Mouse (Mus musculus) hindbrain, embryonic 13.5 days (tissue): Measurements from ENCODE around the gene BC004004. TPM values are rescaled to one million over a fixed set of nuclear protein-coding genes. Genes with fewer than 3 reads are reported as not detected.

Experiments
- ATAC-seq: fragments of 200-750 bp; cut with Nextera tagmentation; 2 replicates; pipeline ENCODE4 v1.8.0; 2017; ENCODE audit warnings: moderate TSS enrichment; ENCODE audit not compliant: low FRiP score
- H3K27ac ChIP-seq: fragments of 300-500 bp; sonication (generic); 2 replicates; pipeline ENCODE4 v1.5.1; 2015; ENCODE audit warnings: inconsistent platforms, mild to moderate bottlenecking, moderate library complexity
- H3K27me3 ChIP-seq: fragments of 300-500 bp; sonication (generic); 2 replicates; pipeline ENCODE4 v1.6.1; 2015; ENCODE audit warnings: mild to moderate bottlenecking, inconsistent platforms
- H3K36me3 ChIP-seq: fragments of 300-500 bp; sonication (generic); 2 replicates; pipeline ENCODE4 v1.6.1; 2015; ENCODE audit warnings: mild to moderate bottlenecking, inconsistent platforms
- H3K4me1 ChIP-seq: fragments of 300-500 bp; sonication (generic); replicated peaks from 2 replicates; pipeline ENCODE4 v1.6.1; 2015; ENCODE audit warnings: inconsistent platforms
- H3K4me2 ChIP-seq: fragments of 300-500 bp; sonication (generic); 2 replicates; pipeline ENCODE4 v1.6.1; 2015; ENCODE audit warnings: inconsistent platforms, mild to moderate bottlenecking, moderate library complexity
- H3K4me3 ChIP-seq: fragments of 300-500 bp; sonication (generic); 2 replicates; pipeline ENCODE4 v1.5.1; 2015; ENCODE audit warnings: mild to moderate bottlenecking, inconsistent platforms
- H3K9ac ChIP-seq: fragments of 300-500 bp; sonication (generic); 2 replicates; pipeline ENCODE4 v1.6.1; 2015; ENCODE audit warnings: mild to moderate bottlenecking, inconsistent platforms
- H3K9me3 ChIP-seq: fragments of 300-500 bp; sonication (generic); 2 replicates; pipeline ENCODE4 v1.6.1; 2016; ENCODE audit warnings: inconsistent platforms
- WGBS: fragments of 180-500 bp; shearing (Covaris S2); methylation state at CpG from one replicate; pipeline ENCODE4 v1.1.7; 2015; 5-methylcytosine and 5-hydroxymethylcytosine counted together
- polyA plus RNA-seq: library from polyadenylated mRNA; unstranded; fragments of >200 nt; fragmentation: Nextera tagmentation; extraction: Ambion mirVana; gene quantifications from 2 replicates; pipeline ENCODE4 v1.2.1, GENCODE M21; 2015

The BC004004 gene
- polyA plus RNA-seq, 1 experiment from 2014 or later = 111 TPM

GRCm38 (mm10) chr17:29282216-29282952 is 13.8 kb downstream of the BC004004 start:
- WGBS = 48% methylated on average over 21 of the region's 21 CpGs
- H3K36me3 ChIP-seq = peaks cover 54% of the 10 kb centered on the region
- no peak for ATAC-seq
- H3K4me1 ChIP-seq = peaks cover 13% of the 10 kb centered on the region
- H3K4me2 ChIP-seq = no peak overlapping the region
- H3K9me3 ChIP-seq = no peaks in the 10 kb centered on the region
- H3K9ac ChIP-seq = peak overlapping the region; percentile 30; the same call in 1 of the 2 replicates
- H3K27me3 ChIP-seq = no peaks in the 10 kb centered on the region
- no peak overlapping the region for H3K4me3 ChIP-seq
- H3K27ac ChIP-seq = peak overlapping the region; percentile 74

- Histone ChIP-seq H3K27ac (no peak overlapping the region), H3K4me2 (no peak overlapping the region), H3K27me3 (no peaks in the 10 kb centered on the region), H3K36me3 (peaks cover 59% of the 10 kb centered on the region), H3K4me1 (no peaks in the 10 kb centered on the region), H3K4me3 (no peak overlapping the region), H3K9me3 (no peaks in the 10 kb centered on the region), H3K9ac (no peak overlapping the region)
- no peak for ATAC-seq
- WGBS = 86% methylated on average over 7 of the region's 7 CpGs
These were observed 23.2 kb downstream of the BC004004 start for GRCm38 (mm10) chr17:29291793-29292192.

- H3K36me3 ChIP-seq = peaks cover 71% of the 10 kb centered on the region
These were observed 24.4 kb downstream of the BC004004 start for GRCm38 (mm10) chr17:29292996-29293395.

GRCm38 (mm10) chr17:29293807-29294605 is 25.4 kb downstream of the BC004004 start:
- Histone ChIP-seq H3K36me3 (peaks cover 79% of the 10 kb centered on the region), H3K4me1 (no peaks in the 10 kb centered on the region), H3K9ac (no peak overlapping the region), H3K27me3 (no peaks in the 10 kb centered on the region), H3K4me3 (no peak overlapping the region), H3K4me2 (no peak overlapping the region), H3K9me3 (no peaks in the 10 kb centered on the region), H3K27ac (no peak overlapping the region)
- ATAC-seq = no peak
- WGBS = 81% methylated on average over 9 of the region's 9 CpGs

More at GRCm38 (mm10) chr17:29292996-29293395, 24.4 kb downstream of the BC004004 start:
- Histone ChIP-seq H3K27me3 (no peaks in the 10 kb centered on the region), H3K9me3 (no peaks in the 10 kb centered on the region), H3K4me3 (no peak overlapping the region), H3K4me2 (no peak overlapping the region), H3K27ac (no peak overlapping the region), H3K4me1 (no peaks in the 10 kb centered on the region), H3K9ac (no peak overlapping the region)
- 89% methylated on average over 3 of the region's 3 CpGs for WGBS
- no peak for ATAC-seq

GRCm38 (mm10) chr17:29295835-29296234 is 27.2 kb downstream of the BC004004 start:
- no peaks in the 10 kb centered on the region for H3K27me3 ChIP-seq
- peaks cover 88% of the 10 kb centered on the region for H3K36me3 ChIP-seq
- 81% methylated on average over 5 of the region's 5 CpGs for WGBS
- H3K4me2 ChIP-seq = no peak overlapping the region
- H3K4me1 ChIP-seq = no peaks in the 10 kb centered on the region
- no peak overlapping the region for H3K9ac ChIP-seq
- no peak for ATAC-seq
- no peak overlapping the region for H3K27ac ChIP-seq
- no peak overlapping the region for H3K4me3 ChIP-seq
- no peaks in the 10 kb centered on the region for H3K9me3 ChIP-seq

GRCm38 (mm10) chr17:29297321-29297720 is 28.7 kb downstream of the BC004004 start:
- no peaks in the 10 kb centered on the region for H3K27me3 ChIP-seq
- peaks cover 95% of the 10 kb centered on the region for H3K36me3 ChIP-seq
- no peak overlapping the region for H3K4me2 ChIP-seq
- H3K4me1 ChIP-seq = no peaks in the 10 kb centered on the region
- H3K9ac ChIP-seq = no peak overlapping the region
- H3K4me3 ChIP-seq = no peak overlapping the region
- no peak for ATAC-seq
- 84% methylated on average over 10 of the region's 10 CpGs for WGBS
- no peak overlapping the region for H3K27ac ChIP-seq
- no peaks in the 10 kb centered on the region for H3K9me3 ChIP-seq

- H3K27me3 ChIP-seq = no peaks in the 10 kb centered on the region
- no peaks in the 10 kb centered on the region for H3K4me1 ChIP-seq
- H3K9me3 ChIP-seq = no peaks in the 10 kb centered on the region
- peaks cover 96% of the 10 kb centered on the region for H3K36me3 ChIP-seq
- no peak overlapping the region for H3K4me3 ChIP-seq
- no peak overlapping the region for H3K9ac ChIP-seq
- no peak overlapping the region for H3K4me2 ChIP-seq
- no peak for ATAC-seq
- H3K27ac ChIP-seq = no peak overlapping the region
- WGBS = 91% methylated on average over 6 of the region's 6 CpGs
These were observed 29.2 kb downstream of the BC004004 start for GRCm38 (mm10) chr17:29297813-29298212.

- 89% methylated on average over 4 of the region's 4 CpGs for WGBS
- ATAC-seq = no peak
- no peak overlapping the region for H3K4me3 ChIP-seq
- no peak overlapping the region for H3K4me2 ChIP-seq
- no peaks in the 10 kb centered on the region for H3K27me3 ChIP-seq
- H3K36me3 ChIP-seq = peaks cover 82% of the 10 kb centered on the region
- no peaks in the 10 kb centered on the region for H3K4me1 ChIP-seq
- H3K9ac ChIP-seq = no peak overlapping the region
- no peaks in the 10 kb centered on the region for H3K9me3 ChIP-seq
- no peak overlapping the region for H3K27ac ChIP-seq
These were observed 30.7 kb downstream of the BC004004 start for GRCm38 (mm10) chr17:29299282-29299681.

GRCm38 (mm10) chr17:29300926-29301325 is 32.3 kb downstream of the BC004004 start:
- 92% methylated on average over 7 of the region's 7 CpGs for WGBS
- Histone ChIP-seq H3K9ac (no peak overlapping the region), H3K9me3 (no peaks in the 10 kb centered on the region), H3K27ac (no peak overlapping the region), H3K4me3 (no peak overlapping the region), H3K36me3 (peaks cover 65% of the 10 kb centered on the region), H3K4me1 (peaks cover 12% of the 10 kb centered on the region), H3K27me3 (no peaks in the 10 kb centered on the region), H3K4me2 (no peak overlapping the region)
- ATAC-seq = no peak

GRCm38 (mm10) chr17:29301421-29301820 is 32.8 kb downstream of the BC004004 start:
- Histone ChIP-seq H3K27ac (no peak overlapping the region), H3K4me1 (peaks cover 13% of the 10 kb centered on the region), H3K4me2 (no peak overlapping the region), H3K27me3 (no peaks in the 10 kb centered on the region), H3K9me3 (no peaks in the 10 kb centered on the region), H3K4me3 (no peak overlapping the region), H3K9ac (no peak overlapping the region), H3K36me3 (peaks cover 61% of the 10 kb centered on the region)
- 94% methylated on average over 6 of the region's 6 CpGs for WGBS
- ATAC-seq = no peak

GRCm38 (mm10) chr17:29302149-29302548 is 33.6 kb downstream of the BC004004 start:
- Histone ChIP-seq H3K4me2 (no peak overlapping the region), H3K36me3 (peaks cover 54% of the 10 kb centered on the region), H3K27me3 (no peaks in the 10 kb centered on the region), H3K27ac (no peak overlapping the region), H3K9me3 (no peaks in the 10 kb centered on the region), H3K9ac (no peak overlapping the region), H3K4me3 (no peak overlapping the region), H3K4me1 (peaks cover 13% of the 10 kb centered on the region)
- ATAC-seq = no peak
- 77% methylated on average over 5 of the region's 5 CpGs for WGBS

- ATAC-seq = no peak
- Histone ChIP-seq H3K27me3 (no peaks in the 10 kb centered on the region), H3K9me3 (no peaks in the 10 kb centered on the region), H3K4me1 (peaks cover 13% of the 10 kb centered on the region), H3K36me3 (peaks cover 45% of the 10 kb centered on the region), H3K4me2 (no peak overlapping the region), H3K4me3 (no peak overlapping the region), H3K9ac (0 out of 2 replicates have a peak overlapping the region, but pooled peaks have one; percentile 20), H3K27ac (0 out of 2 replicates have a peak overlapping the region, but pooled peaks have one; percentile 1)
- 44% methylated on average over 3 of the region's 3 CpGs for WGBS
These were observed 34.5 kb downstream of the BC004004 start for GRCm38 (mm10) chr17:29303087-29303486.
